Mouse (Mus musculus) C2C12 (cell line): Measurements from ENCODE around the gene Ccdc30. TPM values are rescaled to one million over a fixed set of nuclear protein-coding genes. Genes with fewer than 3 reads are reported as not detected.

Experiments used
- H3K27me3 ChIP-seq: one replicate; pipeline ENCODE4 v1.6.1; 2011; ENCODE audit not compliant: control insufficient read depth, insufficient read depth, insufficient read length
- H3K36me3 ChIP-seq: one replicate; pipeline ENCODE4 v1.6.1; 2011; ENCODE audit not compliant: control insufficient read depth, insufficient read depth
- H3K4me3 ChIP-seq: one replicate; pipeline ENCODE4 v1.5.1; 2011; ENCODE audit warnings: mild to moderate bottlenecking, control low read depth; ENCODE audit not compliant: poor library complexity, insufficient read depth, severe bottlenecking
- H3K79me2 ChIP-seq: one replicate; pipeline ENCODE4 v1.6.1; 2011; ENCODE audit not compliant: control insufficient read depth, insufficient read depth
- H3K79me3 ChIP-seq: one replicate; pipeline ENCODE4 v1.6.1; 2011; ENCODE audit warnings: low read depth, control low read depth
- H3ac ChIP-seq: one replicate; pipeline ENCODE3; 2011; ENCODE audit warnings: low read depth; ENCODE audit not compliant: control insufficient read depth, insufficient read length
- CEBPB ChIP-seq: IDR thresholded peaks from one replicate; pipeline ENCODE4 v1.6.1; 2011; ENCODE audit warnings: low read depth, mild to moderate bottlenecking, control low read depth, moderate library complexity
- CTCF ChIP-seq: IDR thresholded peaks from one replicate; pipeline ENCODE4 v1.5.1; 2011; ENCODE audit not compliant: control insufficient read depth, insufficient read depth, insufficient read length
- FOSL1 ChIP-seq: IDR thresholded peaks from one replicate; pipeline ENCODE4 v1.8.0; 2011; ENCODE audit warnings: mild to moderate bottlenecking, low read length; ENCODE audit not compliant: poor library complexity, insufficient read depth, severe bottlenecking
- MAX ChIP-seq: IDR thresholded peaks from one replicate; pipeline ENCODE4 v1.6.1; 2011; ENCODE audit warnings: mild to moderate bottlenecking, control low read depth
- MYOD1 ChIP-seq: IDR thresholded peaks from one replicate; pipeline ENCODE4 v1.6.1; 2011; ENCODE audit warnings: low read depth; ENCODE audit not compliant: control insufficient read depth, insufficient read length
- MYOG ChIP-seq: IDR thresholded peaks from one replicate; pipeline ENCODE4 v1.6.1; 2011; ENCODE audit not compliant: control insufficient read depth, insufficient read length; ENCODE audit errors: extremely low read depth
- USF1 ChIP-seq: IDR thresholded peaks from one replicate; pipeline ENCODE4 v1.6.1; 2011; ENCODE audit warnings: low read depth, mild to moderate bottlenecking, control low read depth, moderate library complexity
- polyA plus RNA-seq: library from polyadenylated mRNA; unstranded; fragments of >200 nt; fragmentation: generic; extraction: Trizol; gene quantifications from one replicate; pipeline ENCODE4 v1.2.1, GENCODE M21; 2012; ENCODE audit warnings: missing spikeins

Ccdc30 gene
- polyA plus RNA-seq, 1 experiment = 0.22 TPM

- Histone ChIP-seq H3K27me3 (peaks cover 7% of the 10 kb centered on the region), H3K79me3 (no peaks in the 10 kb centered on the region), H3K4me3 (no peak overlapping the region), H3K36me3 (no peaks in the 10 kb centered on the region), H3ac (no peak overlapping the region), H3K79me2 (no peaks in the 10 kb centered on the region)
- no peak for TF ChIP-seq CEBPB
- TF ChIP-seq FOSL1 = no peak
- no peak for TF ChIP-seq CTCF
- no peak for TF ChIP-seq MYOD1
- TF ChIP-seq USF1 = no peak
- no peak for TF ChIP-seq MYOG
- no peak for TF ChIP-seq MAX
Observed at GRCm38 (mm10) chr4:119441836-119442235, 26.5 kb upstream of the Ccdc30 start.

GRCm38 (mm10) chr4:119437936-119438335 lies 22.6 kb upstream of the Ccdc30 start:
- Histone ChIP-seq H3ac (no peak overlapping the region), H3K4me3 (no peak overlapping the region), H3K36me3 (no peaks in the 10 kb centered on the region), H3K79me3 (no peaks in the 10 kb centered on the region), H3K27me3 (peaks cover 25% of the 10 kb centered on the region), H3K79me2 (no peaks in the 10 kb centered on the region)
- TF ChIP-seq MAX (no peak), MYOG (no peak), CTCF (no peak), FOSL1 (no peak), USF1 (no peak), MYOD1 (no peak)

- no peak overlapping the region for H3ac ChIP-seq
- no peaks in the 10 kb centered on the region for H3K79me2 ChIP-seq
- TF ChIP-seq FOSL1 (no peak), MYOG (no peak), MYOD1 (no peak), CTCF (peak; percentile 45), USF1 (no peak), CEBPB (no peak), MAX (no peak)
- no peaks in the 10 kb centered on the region for H3K79me3 ChIP-seq
- H3K4me3 ChIP-seq = no peak overlapping the region
- H3K27me3 ChIP-seq = peaks cover 20% of the 10 kb centered on the region
- no peaks in the 10 kb centered on the region for H3K36me3 ChIP-seq
Observed at GRCm38 (mm10) chr4:119430678-119431077, 15.4 kb upstream of the Ccdc30 start.

- H3K79me2 ChIP-seq = no peaks in the 10 kb centered on the region
- no peak for TF ChIP-seq CTCF
- TF ChIP-seq CEBPB = no peak
- no peak overlapping the region for H3ac ChIP-seq
- no peaks in the 10 kb centered on the region for H3K79me3 ChIP-seq
- H3K36me3 ChIP-seq = no peaks in the 10 kb centered on the region
- H3K27me3 ChIP-seq = peaks cover 4% of the 10 kb centered on the region
- H3K4me3 ChIP-seq = no peak overlapping the region
Observed at GRCm38 (mm10) chr4:119427680-119428079, 12.4 kb upstream of the Ccdc30 start.

GRCm38 (mm10) chr4:119425601-119426000 lies 10.3 kb upstream of the Ccdc30 start:
- H3K79me2 ChIP-seq = no peaks in the 10 kb centered on the region

GRCm38 (mm10) chr4:119425077-119425476 lies 9.8 kb upstream of the Ccdc30 start:
- TF ChIP-seq CTCF = no peak
- no peak for TF ChIP-seq MYOG
- no peak for TF ChIP-seq FOSL1
- TF ChIP-seq MAX = no peak
- TF ChIP-seq MYOD1 = no peak
- no peak for TF ChIP-seq CEBPB
- TF ChIP-seq USF1 = no peak
- Histone ChIP-seq H3K27me3 (no peaks in the 10 kb centered on the region), H3K4me3 (no peak overlapping the region)

More at GRCm38 (mm10) chr4:119425601-119426000, 10.3 kb upstream of the Ccdc30 start:
- H3ac ChIP-seq = no peak overlapping the region
- no peak overlapping the region for H3K4me3 ChIP-seq
- H3K79me3 ChIP-seq = no peaks in the 10 kb centered on the region
- TF ChIP-seq FOSL1 (no peak), CEBPB (no peak), MAX (no peak), MYOD1 (no peak), MYOG (no peak), USF1 (no peak), CTCF (no peak)
- no peaks in the 10 kb centered on the region for H3K36me3 ChIP-seq
- no peaks in the 10 kb centered on the region for H3K27me3 ChIP-seq

More at GRCm38 (mm10) chr4:119425077-119425476, 9.8 kb upstream of the Ccdc30 start:
- Histone ChIP-seq H3ac (no peak overlapping the region), H3K79me2 (no peaks in the 10 kb centered on the region), H3K36me3 (no peaks in the 10 kb centered on the region), H3K79me3 (no peaks in the 10 kb centered on the region)
